9 mouse cellular contexts compared by ENCODE assay signal in the genomic region with DNA sequence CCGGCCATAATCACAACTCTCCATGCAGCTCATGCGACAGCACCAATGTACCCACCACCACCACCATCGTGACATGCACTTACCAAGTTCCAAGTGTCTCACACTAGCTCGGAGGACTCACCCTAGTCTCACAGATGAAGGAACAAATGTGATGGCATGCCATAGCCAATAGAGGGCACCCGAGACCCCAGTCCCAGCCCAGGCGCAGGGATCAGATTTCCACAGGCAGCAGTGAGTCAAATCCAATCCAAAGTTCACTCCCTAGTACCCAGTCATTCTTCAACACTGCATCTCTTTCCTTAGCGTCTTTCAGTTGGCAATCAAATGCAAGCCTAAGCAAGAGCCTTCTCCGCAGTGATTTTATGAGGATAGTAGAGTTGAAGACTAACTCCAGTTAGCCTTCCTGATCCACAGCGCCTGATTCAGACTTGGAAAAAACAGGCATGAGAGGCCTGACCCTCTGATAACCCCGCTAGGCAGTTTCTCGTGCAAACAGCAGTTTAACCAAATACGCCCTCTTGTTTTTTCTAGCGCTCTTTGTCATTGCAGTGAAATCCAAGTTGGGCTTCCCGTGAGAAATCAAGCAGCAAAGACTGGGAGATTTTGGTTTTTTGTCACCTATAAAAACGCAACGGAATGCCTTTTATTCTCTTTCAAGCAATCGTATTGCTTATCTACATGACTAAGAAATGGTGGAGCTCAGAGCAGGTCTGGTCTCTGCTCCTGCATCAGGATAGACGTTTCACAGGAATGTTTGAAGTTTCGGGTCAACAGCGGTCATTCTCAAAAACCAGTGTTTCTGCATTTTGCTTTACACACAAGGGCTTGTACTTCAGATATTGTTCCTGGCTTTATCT. TPM values are rescaled to one million over a fixed set of nuclear protein-coding genes. Genes with fewer than 3 reads are reported as not detected.
DNase-seq lines count a peak whose midpoint lies in the region; ATAC-seq and TF ChIP-seq lines count a peak whose summit lies in the region.
"Had no signal": no experiment of that assay in that cellular context is flagged by ENCODE, and none has a peak within 500 bp of the region (broad histone marks: within the 10 kb centered on the region; RNA-seq: fewer than 3 reads in every experiment).

No protein-coding gene starts in this region.

- H3K9ac ChIP-seq in forebrain, embryonic 15.5 days (replicated peaks), result no peak overlapping the region
- H3K9ac ChIP-seq in liver, embryonic 12.5 days, result no peak overlapping the region

- peak; percentile 42; the same call in 1 of the 2 replicates for ATAC-seq in forebrain, embryonic 15.5 days (replicated peaks)
- peak; percentile 51; the same call in 1 of the 2 replicates for ATAC-seq in liver, embryonic 12.5 days

- no peaks in the 10 kb centered on the region for H3K36me3 ChIP-seq in forebrain, embryonic 15.5 days
- H3K36me3 ChIP-seq in liver, embryonic 12.5 days, result no peaks in the 10 kb centered on the region
- H3K36me3 ChIP-seq in myocyte (ENCODE audit: control insufficient read depth, insufficient read depth), result no peaks in the 10 kb centered on the region

- no peak overlapping the region for H3ac ChIP-seq in myocyte (ENCODE audit: control insufficient read depth, insufficient read length)

- DNase-seq in ovary, postnatal 14 days (ENCODE audit: low spot score), result peak; percentile 31
- DNase-seq in ovary, adult 18-20 months (ENCODE audit: low spot score), result no peak
- DNase-seq in adrenal gland, adult 2 months, result peak; percentile 74
- DNase-seq in induced T-regulatory cell, adult 2 months (ENCODE audit: low read depth), result peak; percentile 69
- DNase-seq in right cerebral cortex, postnatal 4 days, result no peak

- no peak overlapping the region for H3K4me3 ChIP-seq in forebrain, embryonic 15.5 days
- H3K4me3 ChIP-seq in liver, embryonic 12.5 days, result no peak overlapping the region
- peak overlapping the region; percentile 20 for H3K4me3 ChIP-seq in myocyte
- H3K4me3 ChIP-seq: erythroblast, embryonic 14.5 days had no signal

- H3K4me1 ChIP-seq in forebrain, embryonic 15.5 days, result no peaks in the 10 kb centered on the region
- peaks cover 22% of the 10 kb centered on the region for H3K4me1 ChIP-seq in liver, embryonic 12.5 days

- H3K27ac ChIP-seq in forebrain, embryonic 15.5 days (replicated peaks), result no peak overlapping the region
- H3K27ac ChIP-seq in liver, embryonic 12.5 days, result peak overlapping the region; percentile 58; the same call in 1 of the 2 replicates

- no peak overlapping the region for H3K4me2 ChIP-seq in forebrain, embryonic 15.5 days (replicated peaks)
- peak overlapping the region; percentile 33 for H3K4me2 ChIP-seq in liver, embryonic 12.5 days
- H3K4me2 ChIP-seq in myocyte (ENCODE audit: low read depth), result peak overlapping the region; percentile 96

- no peaks in the 10 kb centered on the region for H3K9me3 ChIP-seq in forebrain, embryonic 15.5 days
- H3K9me3 ChIP-seq in liver, embryonic 12.5 days (replicated peaks), result no peaks in the 10 kb centered on the region

- 36% methylated on average over 20 of the region's 20 CpGs for WGBS in forebrain, embryonic 15.5 days
- WGBS in liver, embryonic 12.5 days (ENCODE audit: insufficient replicate concordance), result 28% methylated on average over 20 of the region's 20 CpGs

- TF ChIP-seq POLR2A in myocyte (IDR thresholded peaks at IDR 0.05; ENCODE audit: insufficient read length, low read depth), result peak; percentile 63

- peaks cover 27% of the 10 kb centered on the region for H3K79me2 ChIP-seq in myocyte (ENCODE audit: control insufficient read depth, insufficient read depth)

- H3K27me3 ChIP-seq in forebrain, embryonic 15.5 days, result no peaks in the 10 kb centered on the region
- H3K27me3 ChIP-seq in liver, embryonic 12.5 days (replicated peaks), result no peaks in the 10 kb centered on the region
- no peaks in the 10 kb centered on the region for H3K27me3 ChIP-seq in myocyte (ENCODE audit: control insufficient read depth, insufficient read depth, insufficient read length)

TF ChIP-seq in myocyte, 11 proteins besides CTCF, POLR2A, EP300 and RAD21:
- TF ChIP-seq TCF3 (IDR thresholded peaks at IDR 0.05; ENCODE audit: insufficient read length, low read depth), result no peak
- no peak for TF ChIP-seq MAX (IDR thresholded peaks at IDR 0.05; ENCODE audit: low read depth)
- TF ChIP-seq REST (IDR thresholded peaks at IDR 0.05; ENCODE audit: insufficient read depth, insufficient read length), result no peak
- no peak for TF ChIP-seq USF1 (IDR thresholded peaks at IDR 0.05; ENCODE audit: low read depth)
- no peak for TF ChIP-seq MYOD1 (IDR thresholded peaks at IDR 0.05; ENCODE audit: control insufficient read depth in 1 of 3, insufficient read length in 2 of 3, low read depth in 2 of 3)
- TF ChIP-seq MYOG (IDR thresholded peaks at IDR 0.05; ENCODE audit: control insufficient read depth in 1 of 3, insufficient read depth in 1 of 3, insufficient read length in 2 of 3, low read depth in 2 of 3), result peak in 1 of 3 experiments; percentile 34
- peak; percentile 22 for TF ChIP-seq SRF (IDR thresholded peaks at IDR 0.05; ENCODE audit: control insufficient read depth, insufficient read length, low read depth)
- peak; percentile 62; the same call in 1 of the 2 replicates for TF ChIP-seq CEBPB (IDR thresholded peaks at IDR 0.05; ENCODE audit: insufficient read depth, poor library complexity, severe bottlenecking)
- TF ChIP-seq TCF12 (IDR thresholded peaks at IDR 0.05; ENCODE audit: insufficient read depth, poor library complexity, severe bottlenecking), result no peak
- TF ChIP-seq E2F4 (IDR thresholded peaks at IDR 0.05; ENCODE audit: insufficient read depth), result no peak
- TF ChIP-seq POLR2AphosphoS2 (IDR thresholded peaks at IDR 0.05; ENCODE audit: insufficient read length, low read depth), result peak; percentile 69

RNA-seq across cellular contexts. Expression of a gene that starts 8.6 kb away (rescaled TPM):
- total RNA-seq in adrenal gland, adult 2 months (2021), result 10 to 100 TPM; 41.9 to 46.2 TPM
- 3.0 and 3.7 TPM in 2 replicates for polyA plus RNA-seq in adrenal gland, adult 2 months (2012; rRNA removed)
- 27.8 and 29.3 TPM in 2 replicates for polyA plus RNA-seq in forebrain, embryonic 15.5 days (2015; fragmentation: Nextera tagmentation; extraction: Ambion mirVana)
- 45.7 and 51.2 TPM in 2 replicates for polyA plus RNA-seq in liver, embryonic 12.5 days (2016; fragmentation: Nextera tagmentation; extraction: Ambion mirVana)
- polyA plus RNA-seq in myocyte (2012; fragmentation: generic; extraction: Trizol), result 30.0 TPM
- polyA plus RNA-seq: erythroblast, embryonic 14.5 days had no signal

Comparison
In these comparisons a context has a peak if more than half of its experiments do, and no peak if none do; other contexts are left out.
1. DNase-seq: peak in ovary, postnatal 14 days (single experiment), adrenal gland, adult 2 months (single experiment) and induced T-regulatory cell, adult 2 months (single experiment); none in ovary, adult 18-20 months (single experiment) and right cerebral cortex, postnatal 4 days (single experiment).